Mouse (Mus musculus) cerebellum, adult (tissue): ENCODE data around the gene Pigw.
"Not testable (repeated sequence)": the region's sequence is repeated elsewhere in the genome, so short reads cannot be mapped to it uniquely, and the experiment has no call there.

Experiments used
- ATAC-seq: cut with Nextera tagmentation; 2 replicates; pipeline ENCODE4 v1.9.2; 2017; ENCODE audit warnings: mild to moderate bottlenecking, moderate library complexity, mixed read lengths; ENCODE audit not compliant: insufficient number of reproducible peaks, low FRiP score, low TSS enrichment

Pigw gene

GRCm38 (mm10) chr11:84880465-84880961 lies 428 bp upstream of the Pigw start:
- ATAC-seq = 0 out of 2 replicates have a peak, but pooled peaks have one; percentile 36

GRCm38 (mm10) chr11:84879007-84879771 lies 896 bp downstream of the Pigw start:
- 0 out of 2 replicates have a peak, but pooled peaks have one; percentile 4 for ATAC-seq

- not testable (repeated sequence) for ATAC-seq
Measured at GRCm38 (mm10) chr11:84876020-84876419, 4.1 kb downstream of the Pigw start.

GRCm38 (mm10) chr11:84873042-84873833 lies 6.8 kb downstream of the Pigw start:
- no peak for ATAC-seq

GRCm38 (mm10) chr11:84871548-84872069 lies 8.5 kb downstream of the Pigw start:
- no peak for ATAC-seq

- no peak for ATAC-seq
Measured at GRCm38 (mm10) chr11:84871046-84871445, 9.0 kb downstream of the Pigw start.

- peak; percentile 77 for ATAC-seq
Measured at GRCm38 (mm10) chr11:84870337-84871043, 9.6 kb downstream of the Pigw start, which contains the start of gene Ggnbp2. Gene Ggnbp2, minus strand, starts transcription at chr11:84870817.

GRCm38 (mm10) chr11:84869537-84870232 lies 10.4 kb downstream of the Pigw start:
- peak; percentile 78 for ATAC-seq

- no peak for ATAC-seq
Measured at GRCm38 (mm10) chr11:84868786-84869259, 11.3 kb downstream of the Pigw start.

GRCm38 (mm10) chr11:84867586-84867985 lies 12.5 kb downstream of the Pigw start:
- ATAC-seq = no peak

- ATAC-seq = no peak
Measured at GRCm38 (mm10) chr11:84865268-84865667, 14.8 kb downstream of the Pigw start.

GRCm38 (mm10) chr11:84855285-84855684 lies 24.8 kb downstream of the Pigw start:
- no peak for ATAC-seq

- ATAC-seq = no peak
Measured at GRCm38 (mm10) chr11:84847475-84848090, 32.5 kb downstream of the Pigw start.

GRCm38 (mm10) chr11:84846741-84847474 lies 33.2 kb downstream of the Pigw start:
- no peak for ATAC-seq

GRCm38 (mm10) chr11:84839330-84839729 lies 40.8 kb downstream of the Pigw start:
- no peak for ATAC-seq

GRCm38 (mm10) chr11:84829495-84829894 lies 50.6 kb downstream of the Pigw start:
- ATAC-seq = not testable (repeated sequence)

GRCm38 (mm10) chr11:84828516-84829399 lies 51.3 kb downstream of the Pigw start, which contains the start of gene Dhrs11:
Gene Dhrs11, minus strand, starts transcription at chr11:84828994.
- ATAC-seq = peak; percentile 57; the same call in 1 of the 2 replicates
